Mouse (Mus musculus) E14TG2a.4 (cell line): Measurements from ENCODE around the gene Tekt2.

Source experiments
- CTCF ChIP-seq: conservative IDR thresholded peaks from 2 replicates; pipeline ENCODE4 v1.5.1; 2014; ENCODE audit warnings: low read length
- NANOG ChIP-seq: IDR thresholded peaks from 2 replicates; pipeline ENCODE4 v1.6.1; 2014; ENCODE audit warnings: borderline replicate concordance, low read length, mixed read lengths
- POU5F1 ChIP-seq: IDR thresholded peaks from 2 replicates; pipeline ENCODE4 v1.6.1; 2014; ENCODE audit warnings: low read length, borderline replicate concordance

- TF ChIP-seq CTCF (no peak), NANOG (no peak), POU5F1 (no peak)
These were observed 46.5 kb downstream of the Tekt2 start for GRCm38 (mm10) chr4:126278961-126279360.
